ENCODE assay signal across 27 mouse cellular contexts in genomic region chr12:70047281-70047680, GRCm38 (mm10).
A peak's percentile ranks its signal among the peaks of the same experiment; 100 is the strongest.
DNase-seq lines count a peak whose midpoint lies in the region; ATAC-seq and TF ChIP-seq lines count a peak whose summit lies in the region.
"Had no signal": no experiment of that assay in that cellular context is flagged by ENCODE, and none has a peak within 500 bp of the region (broad histone marks: within the 10 kb centered on the region; RNA-seq: fewer than 3 reads in every experiment).

No protein-coding gene starts in this region.

- no peaks in the 10 kb centered on the region for H3K9me3 ChIP-seq in lung, postnatal 0 days (ENCODE audit: low read length)
- H3K9me3 ChIP-seq: embryonic facial prominence, embryonic 15.5 days; G1E; limb, embryonic 12.5 days; liver, embryonic 12.5 days; midbrain, embryonic 15.5 days; neural tube, embryonic 13.5 days had no signal

- H3K27ac ChIP-seq in heart, adult 2 months: no peak overlapping the region; the same call in 1 of the 2 replicates
- H3K27ac ChIP-seq in lung, postnatal 0 days (ENCODE audit: low read length): 0 out of 2 replicates have a peak overlapping the region, but pooled peaks have one; percentile 3
- H3K27ac ChIP-seq: embryonic facial prominence, embryonic 15.5 days; hindbrain, embryonic 14.5 days; limb, embryonic 12.5 days; liver, embryonic 12.5 days; midbrain, embryonic 15.5 days; neural tube, embryonic 13.5 days had no signal

- peaks cover 6% of the 10 kb centered on the region for H3K4me1 ChIP-seq in heart, adult 2 months (ENCODE audit: control insufficient read depth, insufficient read depth, low read length)
- H3K4me1 ChIP-seq in lung, postnatal 0 days (ENCODE audit: insufficient read depth, low read depth, low read length): no peaks in the 10 kb centered on the region
- H3K4me1 ChIP-seq: embryonic facial prominence, embryonic 15.5 days; limb, embryonic 12.5 days; midbrain, embryonic 15.5 days; neural tube, embryonic 13.5 days had no signal

- H3K27me3 ChIP-seq in heart, adult 2 months (ENCODE audit: control insufficient read depth, insufficient read depth, low read length): no peaks in the 10 kb centered on the region
- no peaks in the 10 kb centered on the region for H3K27me3 ChIP-seq in lung, postnatal 0 days (replicated peaks; ENCODE audit: insufficient read depth, low read length)
- H3K27me3 ChIP-seq: CH12.LX; embryonic facial prominence, embryonic 15.5 days; limb, embryonic 12.5 days; liver, embryonic 12.5 days; midbrain, embryonic 15.5 days; neural tube, embryonic 13.5 days had no signal

- intact Hi-C loops in heart, adult 2 months (cut with DNase I): no loop called here

- no peaks in the 10 kb centered on the region for H3K79me2 ChIP-seq in heart, adult 2 months (replicated peaks; ENCODE audit: control insufficient read depth, insufficient read depth, low read length)

- no peak for DNase-seq in heart, adult 2 months
- DNase-seq in heart, adult 8-10 months (ENCODE audit: low spot score): no peak
- DNase-seq in kidney, postnatal 14 days: peak; percentile 43
- DNase-seq in kidney, adult 9 months: no peak
- peak; percentile 6 for DNase-seq in 3T3-L1 (ENCODE audit: low read depth, low spot score)
- peak; percentile 39 for DNase-seq in lung, postnatal 0 days (ENCODE audit: low spot score)
- DNase-seq in cerebellum, postnatal 10 days: no peak
- no peak for DNase-seq in cerebellum, postnatal 36 days
- DNase-seq: adrenal gland, adult 8-10 months; cerebellum, adult 18-20 months; cerebellum, postnatal 25 days; gastrocnemius, postnatal 14 days; heart, adult 18-20 months; heart, postnatal 4 days; thymus, postnatal 25 days had no signal

- no peak for TF ChIP-seq EP300 in heart, adult 2 months (IDR thresholded peaks at IDR 0.05; ENCODE audit: insufficient read depth, low read depth, low read length)
- TF ChIP-seq EP300 in lung, postnatal 0 days (IDR thresholded peaks at IDR 0.05): no peak

- no peaks in the 10 kb centered on the region; the same call in 1 of the 2 replicates for H3K36me3 ChIP-seq in heart, adult 2 months (ENCODE audit: control insufficient read depth, insufficient read depth, low read length)
- H3K36me3 ChIP-seq in lung, postnatal 0 days (ENCODE audit: insufficient read depth, low read length): peaks cover 17% of the 10 kb centered on the region; the same call in 1 of the 2 replicates

- WGBS in heart, adult 2 months: 58% methylated on average over 7 of the region's 7 CpGs
- 61% methylated on average over 7 of the region's 7 CpGs for WGBS in lung, postnatal 0 days

- no peak overlapping the region for H3K4me2 ChIP-seq in lung, postnatal 0 days (replicated peaks; ENCODE audit: low read depth, low read length)
- H3K4me2 ChIP-seq: embryonic facial prominence, embryonic 15.5 days; hindbrain, embryonic 14.5 days; limb, embryonic 12.5 days; liver, embryonic 12.5 days; midbrain, embryonic 15.5 days; neural tube, embryonic 13.5 days had no signal

- no peak for TF ChIP-seq POLR2A in heart, adult 2 months (IDR thresholded peaks at IDR 0.05; ENCODE audit: insufficient read depth, low read depth, low read length)

- ATAC-seq in lung, postnatal 0 days: peak; percentile 37
- ATAC-seq: activated CD4-positive, CD25-positive, alpha-beta regulatory T cell, adult 4 months; forebrain, embryonic 16.5 days; inflammation-experienced regulatory T-cells, adult 6 months; liver, embryonic 12.5 days; midbrain, embryonic 15.5 days had no signal

- H3K9ac ChIP-seq in heart, adult 2 months (ENCODE audit: low read depth, low read length): no peak overlapping the region
- H3K9ac ChIP-seq in lung, postnatal 0 days (replicated peaks; ENCODE audit: low read depth): no peak overlapping the region
- H3K9ac ChIP-seq: embryonic facial prominence, embryonic 15.5 days; hindbrain, embryonic 14.5 days; limb, embryonic 12.5 days; liver, embryonic 12.5 days; midbrain, embryonic 15.5 days; neural tube, embryonic 13.5 days had no signal

- no peak overlapping the region for H3K4me3 ChIP-seq in heart, adult 2 months
- no peak overlapping the region for H3K4me3 ChIP-seq in lung, postnatal 0 days (ENCODE audit: low read depth, low read length)
- H3K4me3 ChIP-seq: embryonic facial prominence, embryonic 15.5 days; limb, embryonic 12.5 days; liver, embryonic 12.5 days; midbrain, embryonic 15.5 days; myocyte; neural tube, embryonic 13.5 days had no signal

- TF ChIP-seq CTCF in heart, adult 2 months (IDR thresholded peaks at IDR 0.05): 0 out of 2 replicates have a peak, but pooled peaks have one; percentile 29
- peak; percentile 30; the same call in 1 of the 2 replicates for TF ChIP-seq CTCF in lung, postnatal 0 days (IDR thresholded peaks at IDR 0.05)

Comparison
In these comparisons a context has a peak if more than half of its experiments do, and no peak if none do; other contexts are left out.
1. DNase-seq: peak in kidney, postnatal 14 days (single experiment), 3T3-L1 (single experiment) and lung, postnatal 0 days (single experiment); none in heart, adult 2 months (0 of 2), heart, adult 8-10 months (single experiment), kidney, adult 9 months (single experiment), cerebellum, postnatal 10 days (0 of 2) and cerebellum, postnatal 36 days (0 of 2).